Mouse (Mus musculus) MEL-GATA-1-ER (cell line): ENCODE results near the gene Ankrd23.

ENCODE experiments used
- DNase-seq: peaks from one replicate; pipeline ENCODE4 v3.0.0-alpha.2; 2012; ENCODE audit warnings: low read depth; ENCODE audit errors: extremely low read depth

The Ankrd23 gene

DNA sequence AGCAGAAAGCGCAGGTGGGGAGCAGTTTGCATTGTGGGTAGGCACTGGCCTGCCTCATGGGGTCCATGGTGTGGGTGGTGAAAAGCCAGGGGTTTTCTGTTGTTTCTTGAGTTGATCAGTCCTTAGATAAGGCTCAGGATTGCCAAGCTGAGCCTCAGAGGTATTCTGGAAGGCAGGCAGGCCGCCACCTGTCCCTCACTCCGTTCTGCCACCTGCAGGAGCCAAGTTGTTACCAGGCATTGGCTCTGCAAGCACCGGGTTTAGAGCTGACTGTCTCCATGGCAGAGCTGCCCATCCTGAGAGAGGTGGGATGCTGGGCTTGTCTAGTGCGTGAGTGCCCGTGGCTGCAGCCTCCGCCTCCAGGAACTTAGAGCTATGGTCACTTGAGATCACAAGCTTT, 14.5 kb downstream of the Ankrd23 start:
- no peak for DNase-seq

GRCm38 (mm10) chr1:36519626-36520025, 17.1 kb downstream of the Ankrd23 start:
- DNase-seq = no peak

DNA sequence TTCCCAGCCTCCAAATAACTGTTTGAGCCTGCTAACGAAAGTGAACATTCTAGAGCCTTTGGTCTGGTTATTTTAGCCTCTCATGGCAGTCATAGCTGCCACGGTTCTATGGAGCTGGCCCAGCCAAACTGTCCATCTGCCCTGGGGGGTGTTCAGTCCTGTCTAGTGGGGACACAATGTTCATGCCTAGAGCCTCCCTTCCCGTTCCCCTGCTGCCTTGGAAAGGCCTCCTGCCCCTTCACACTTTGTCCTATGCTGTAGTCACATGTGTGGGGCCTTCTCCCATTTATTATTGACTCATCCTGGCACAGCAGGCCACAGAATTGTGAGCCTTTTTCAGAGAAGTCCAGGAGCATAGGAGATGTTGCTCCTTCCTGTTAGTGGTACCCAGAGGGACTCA, 18.4 kb downstream of the Ankrd23 start:
- DNase-seq = no peak

DNA sequence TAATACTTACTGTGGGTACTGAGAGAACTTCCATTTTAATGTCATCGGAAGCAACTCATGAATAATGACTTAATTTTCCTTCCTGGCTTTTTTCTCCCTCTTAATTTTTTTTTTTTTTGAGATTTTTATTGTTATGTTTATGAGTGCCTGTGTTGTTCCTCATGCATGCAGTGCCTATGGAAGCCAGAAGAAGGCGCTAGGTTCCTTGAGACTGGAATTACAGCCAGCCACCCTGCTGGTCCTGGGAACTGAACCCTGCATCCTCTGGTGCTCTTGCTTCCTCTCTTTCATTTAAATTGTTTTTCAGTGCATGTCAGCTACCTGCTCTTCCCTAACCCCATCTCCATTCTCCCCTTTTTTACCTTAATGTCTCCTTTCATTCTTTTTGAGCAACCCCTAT, 23.0 kb downstream of the Ankrd23 start:
- peak; percentile 45 for DNase-seq

DNA sequence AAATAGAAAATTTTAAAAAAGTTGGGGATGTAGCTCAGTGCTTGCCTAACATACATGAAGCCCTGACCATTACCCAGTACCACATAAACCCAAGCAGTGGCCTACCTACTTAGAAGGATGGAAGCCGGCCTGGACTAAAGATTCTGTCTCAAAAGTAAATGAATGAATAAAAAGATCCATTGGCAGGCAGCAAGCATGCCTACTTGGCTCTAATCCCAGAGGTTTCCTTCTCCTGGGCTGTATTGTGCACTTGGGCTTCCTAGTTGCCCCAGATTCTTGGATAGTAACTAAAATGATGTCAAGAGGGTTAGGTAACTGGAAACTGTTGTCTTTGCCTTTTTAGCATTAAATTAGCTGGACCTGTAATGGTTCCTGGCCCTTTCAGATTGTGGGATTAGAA, 23.4 kb downstream of the Ankrd23 start:
- DNase-seq = no peak

DNA sequence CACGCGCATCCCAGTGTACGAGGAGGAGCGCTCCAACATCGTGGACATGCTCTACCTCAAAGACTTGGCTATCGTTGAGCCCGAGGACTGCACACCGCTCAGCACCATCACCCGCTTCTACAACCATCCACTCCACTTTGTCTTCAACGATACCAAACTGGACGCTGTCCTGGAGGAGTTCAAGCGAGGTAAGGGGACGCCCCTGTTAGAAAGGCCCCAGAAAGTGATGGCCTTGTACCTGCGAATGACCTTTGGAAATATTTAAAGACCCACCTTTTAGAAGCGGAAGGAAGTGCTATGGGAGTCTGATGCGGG, 23.8 kb downstream of the Ankrd23 start:
- peak; percentile 25 for DNase-seq

GRCm38 (mm10) chr1:36512089-36512965, 24.4 kb downstream of the Ankrd23 start:
- peak; percentile 2 for DNase-seq

- peak; percentile 81 for DNase-seq
These were observed 25.2 kb downstream of the Ankrd23 start, which contains the start of gene Cnnm3 for GRCm38 (mm10) chr1:36511289-36512021. TSS of gene Cnnm3 (plus strand) at chr1:36511867.

DNA sequence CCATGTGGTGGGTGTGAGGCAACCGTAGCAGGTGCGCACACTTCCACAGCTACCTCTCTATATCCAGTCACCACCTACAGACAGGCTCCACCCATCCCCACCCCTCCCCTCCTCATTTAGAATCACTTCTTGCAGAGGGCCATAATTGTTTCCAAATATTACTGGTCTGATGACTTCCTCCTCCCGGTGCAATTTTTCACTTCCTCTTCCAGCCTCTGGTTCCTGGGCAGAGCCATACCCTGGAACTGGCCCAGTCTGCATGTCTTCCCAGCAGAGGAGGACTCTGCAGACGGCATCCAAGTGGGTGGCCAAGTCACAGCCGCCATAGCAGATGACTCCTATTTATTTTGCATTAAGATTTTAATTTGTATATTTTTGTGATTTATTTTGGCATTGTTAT, 28.4 kb downstream of the Ankrd23 start:
- no peak for DNase-seq

DNA sequence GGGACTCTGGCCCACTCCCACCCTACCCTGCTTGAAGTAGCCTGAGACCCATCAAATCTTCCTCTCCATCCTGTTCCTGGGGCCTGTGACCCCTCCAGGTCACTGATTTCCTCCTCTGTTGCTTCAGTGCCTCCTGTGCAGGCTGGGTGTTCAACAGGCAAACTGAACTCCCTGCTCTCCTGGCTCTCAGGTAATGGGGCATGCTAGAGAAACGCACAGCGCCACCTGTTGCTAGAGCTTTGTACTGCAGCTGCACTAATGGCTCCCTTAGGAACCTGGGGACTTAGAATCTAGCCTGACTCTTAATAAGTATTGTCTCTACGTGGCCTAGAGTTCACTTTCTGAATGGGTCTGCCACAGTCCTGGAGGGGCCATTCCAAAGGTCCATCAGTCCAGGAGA, 35.4 kb downstream of the Ankrd23 start:
- peak; percentile 23 for DNase-seq

DNA sequence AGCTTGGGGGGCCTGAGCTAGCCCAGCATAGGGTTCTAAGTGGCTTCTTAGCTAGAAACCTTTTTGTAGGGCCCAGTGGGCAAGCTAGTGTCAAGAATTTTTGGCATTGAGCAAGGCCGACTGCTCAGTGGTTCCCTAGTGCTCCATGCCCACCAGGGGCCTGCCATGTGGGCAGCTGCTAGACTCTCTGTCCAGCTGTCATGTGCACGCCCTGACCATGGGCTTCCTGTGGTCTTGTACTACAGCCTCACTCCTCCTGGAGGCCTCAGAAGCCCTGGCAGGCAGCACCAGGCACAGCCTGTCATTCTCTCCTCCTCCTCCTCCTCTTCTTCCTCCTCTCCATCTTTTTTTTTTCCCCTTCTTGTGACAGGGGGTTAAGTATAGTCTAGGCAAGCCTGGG, 39.4 kb downstream of the Ankrd23 start:
- DNase-seq = no peak

- no peak for DNase-seq
These were observed 40.0 kb downstream of the Ankrd23 start for GRCm38 (mm10) chr1:36496719-36497118.

- DNase-seq = no peak
These were observed 43.4 kb downstream of the Ankrd23 start for GRCm38 (mm10) chr1:36493299-36493698.

- DNase-seq = no peak
These were observed 44.1 kb downstream of the Ankrd23 start for GRCm38 (mm10) chr1:36492416-36493139.

- no peak for DNase-seq
These were observed 47.0 kb downstream of the Ankrd23 start for GRCm38 (mm10) chr1:36489661-36490060.

- no peak for DNase-seq
These were observed 49.6 kb downstream of the Ankrd23 start for GRCm38 (mm10) chr1:36487111-36487510.

GRCm38 (mm10) chr1:36485080-36485479, 51.6 kb downstream of the Ankrd23 start:
- DNase-seq = no peak

DNA sequence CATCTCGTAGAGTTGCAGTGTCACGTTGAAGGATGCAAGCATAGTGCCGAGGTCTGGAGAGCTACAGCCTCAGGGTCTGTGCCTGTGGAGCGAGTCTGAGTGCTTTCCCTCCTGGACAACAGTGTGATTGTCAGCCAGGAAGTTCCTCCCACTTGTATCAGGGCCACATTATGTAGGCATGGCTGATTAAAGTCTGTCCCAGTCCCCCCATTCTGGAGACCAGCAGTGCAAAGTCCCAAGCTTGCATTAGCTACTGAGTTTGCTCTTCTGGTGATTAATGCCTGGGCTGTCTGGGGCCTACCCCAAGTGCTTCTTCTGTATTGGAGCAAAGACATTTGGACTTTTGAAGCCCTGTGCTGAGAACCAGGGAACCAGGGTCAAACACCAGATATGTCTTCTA, 52.9 kb downstream of the Ankrd23 start:
- no peak for DNase-seq
